ENCODE assay signal across 9 mouse cellular contexts in the genomic region with DNA sequence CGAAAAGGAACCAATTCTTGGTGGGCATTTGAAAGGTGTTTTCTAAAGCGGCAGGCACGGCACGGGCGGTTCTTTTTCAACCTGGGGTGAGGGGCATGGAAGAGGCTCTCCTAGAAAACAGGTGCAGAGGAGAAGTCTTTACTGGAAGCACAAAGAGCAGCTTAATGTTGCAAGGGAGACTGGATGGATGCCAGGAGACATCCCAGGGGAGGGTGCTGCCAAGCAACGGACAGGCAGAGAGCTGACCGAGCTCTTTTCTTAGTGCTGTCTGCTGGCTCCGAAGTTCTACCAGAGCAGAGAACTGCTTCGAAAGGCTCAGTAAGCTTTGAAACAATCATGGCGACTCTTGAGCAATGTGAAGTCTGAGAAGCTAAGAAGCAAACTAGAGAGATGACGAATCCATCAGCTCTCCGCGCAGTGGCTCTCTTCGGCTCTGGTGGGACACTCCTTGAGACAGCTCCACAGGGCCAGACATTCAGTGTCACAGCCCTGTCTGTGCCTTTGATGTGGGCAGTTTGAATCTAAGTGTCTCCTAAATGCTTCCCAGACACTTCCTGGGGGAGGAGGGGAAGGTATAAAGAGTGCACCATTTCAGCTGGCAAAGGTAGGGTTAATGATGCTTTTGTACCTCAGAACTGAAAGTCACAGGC. TPM values are rescaled to one million over a fixed set of nuclear protein-coding genes. Genes with fewer than 3 reads are reported as not detected.
A peak's percentile ranks its signal among the peaks of the same experiment; 100 is the strongest.
DNase-seq lines count a peak whose midpoint lies in the region; ATAC-seq and TF ChIP-seq lines count a peak whose summit lies in the region.
"Had no signal": no experiment of that assay in that cellular context is flagged by ENCODE, and none has a peak within 500 bp of the region (broad histone marks: within the 10 kb centered on the region; RNA-seq: fewer than 3 reads in every experiment).

No protein-coding gene starts in this region.

- no peaks in the 10 kb centered on the region for H3K9me3 ChIP-seq in embryonic facial prominence, embryonic 12.5 days
- no peaks in the 10 kb centered on the region for H3K9me3 ChIP-seq in heart, embryonic 13.5 days
- H3K9me3 ChIP-seq in kidney, postnatal 0 days (replicated peaks; ENCODE audit: low read length): no peaks in the 10 kb centered on the region
- no peaks in the 10 kb centered on the region for H3K9me3 ChIP-seq in midbrain, embryonic 13.5 days

- H3K4me1 ChIP-seq in embryonic facial prominence, embryonic 12.5 days: peaks cover 27% of the 10 kb centered on the region
- H3K4me1 ChIP-seq in heart, embryonic 13.5 days: peaks cover 32% of the 10 kb centered on the region
- peaks cover 15% of the 10 kb centered on the region for H3K4me1 ChIP-seq in kidney, postnatal 0 days (replicated peaks; ENCODE audit: insufficient read depth, low read length)
- H3K4me1 ChIP-seq in midbrain, embryonic 13.5 days (replicated peaks): peaks cover 70% of the 10 kb centered on the region

- no peak for TF ChIP-seq CTCF in kidney, postnatal 0 days (IDR thresholded peaks at IDR 0.05; ENCODE audit: low read depth)

- H3K9ac ChIP-seq in embryonic facial prominence, embryonic 12.5 days: no peak overlapping the region
- H3K9ac ChIP-seq in heart, embryonic 13.5 days: peak overlapping the region; percentile 70
- 0 out of 2 replicates have a peak overlapping the region, but pooled peaks have one; percentile 8 for H3K9ac ChIP-seq in kidney, postnatal 0 days (ENCODE audit: low read depth, low read length)
- peak overlapping the region; percentile 56 for H3K9ac ChIP-seq in midbrain, embryonic 13.5 days (replicated peaks)

- no peak overlapping the region for H3K4me3 ChIP-seq in embryonic facial prominence, embryonic 12.5 days
- H3K4me3 ChIP-seq in heart, embryonic 13.5 days: peak overlapping the region; percentile 2; the same call in 1 of the 2 replicates
- H3K4me3 ChIP-seq in kidney, postnatal 0 days (replicated peaks; ENCODE audit: low read depth, low read length): no peak overlapping the region
- H3K4me3 ChIP-seq in midbrain, embryonic 13.5 days (replicated peaks): peak overlapping the region; percentile 27

- ATAC-seq in embryonic facial prominence, embryonic 12.5 days (ENCODE audit: insufficient number of reproducible peaks, insufficient read depth, low FRiP score, low TSS enrichment): peak; percentile 35; the same call in 1 of the 2 replicates
- ATAC-seq in heart, embryonic 13.5 days (ENCODE audit: extremely low read depth, insufficient number of reproducible peaks, low FRiP score, low TSS enrichment): no peak
- ATAC-seq in kidney, postnatal 0 days (replicated peaks; ENCODE audit: low FRiP score, low read depth): peak; percentile 56; the same call in 1 of the 2 replicates
- ATAC-seq in midbrain, embryonic 13.5 days: peak; percentile 79

- 54% methylated on average over 14 of the region's 14 CpGs for WGBS in embryonic facial prominence, embryonic 12.5 days
- WGBS in heart, embryonic 13.5 days: 53% methylated on average over 14 of the region's 14 CpGs
- 52% methylated on average over 14 of the region's 14 CpGs for WGBS in kidney, postnatal 0 days
- 26% methylated on average over 14 of the region's 14 CpGs for WGBS in midbrain, embryonic 13.5 days

- H3K27me3 ChIP-seq in embryonic facial prominence, embryonic 12.5 days: no peaks in the 10 kb centered on the region
- no peaks in the 10 kb centered on the region for H3K27me3 ChIP-seq in heart, embryonic 13.5 days (replicated peaks)
- H3K27me3 ChIP-seq in kidney, postnatal 0 days (ENCODE audit: insufficient read depth, low read length): no peaks in the 10 kb centered on the region
- H3K27me3 ChIP-seq in midbrain, embryonic 13.5 days: no peaks in the 10 kb centered on the region

- H3K27ac ChIP-seq in embryonic facial prominence, embryonic 12.5 days: peak overlapping the region; percentile 80
- H3K27ac ChIP-seq in heart, embryonic 13.5 days (replicated peaks): peak overlapping the region; percentile 77
- peak overlapping the region; percentile 63 for H3K27ac ChIP-seq in kidney, postnatal 0 days
- peak overlapping the region; percentile 96 for H3K27ac ChIP-seq in midbrain, embryonic 13.5 days

- DNase-seq in right cerebral cortex, adult 18-20 months: peak; percentile 61
- DNase-seq in right cerebral cortex, postnatal 4 days: no peak
- DNase-seq in kidney, postnatal 0 days (ENCODE audit: low spot score): peak; percentile 70
- peak; percentile 73 to 77 for DNase-seq in urinary bladder, postnatal 4 days (ENCODE audit: low spot score in 2 of 2)
- no peak for DNase-seq in c-Kit-positive CD71-positive TER-119-positive erythroid progenitor cells, embryonic 14.5 days (ENCODE audit: low spot score)

- no peaks in the 10 kb centered on the region for H3K36me3 ChIP-seq in embryonic facial prominence, embryonic 12.5 days
- H3K36me3 ChIP-seq in heart, embryonic 13.5 days: no peaks in the 10 kb centered on the region
- no peaks in the 10 kb centered on the region for H3K36me3 ChIP-seq in kidney, postnatal 0 days (ENCODE audit: insufficient read depth, low read length)
- no peaks in the 10 kb centered on the region for H3K36me3 ChIP-seq in midbrain, embryonic 13.5 days

- H3K4me2 ChIP-seq in embryonic facial prominence, embryonic 12.5 days (replicated peaks): peak overlapping the region; percentile 16; the same call in 1 of the 2 replicates
- H3K4me2 ChIP-seq in heart, embryonic 13.5 days: peak overlapping the region; percentile 48
- peak overlapping the region; percentile 15; the same call in 1 of the 2 replicates for H3K4me2 ChIP-seq in kidney, postnatal 0 days (ENCODE audit: low read length)
- H3K4me2 ChIP-seq in midbrain, embryonic 13.5 days (replicated peaks): peak overlapping the region; percentile 56

RNA-seq across cellular contexts. Expression of gene Tuba1a, which starts 24.4 kb away (rescaled TPM):
- polyA plus RNA-seq in embryonic facial prominence, embryonic 12.5 days (2016; fragmentation: Nextera tagmentation; extraction: Ambion mirVana): 2,353 and 2,615 TPM in 2 replicates
- polyA plus RNA-seq in heart, embryonic 13.5 days (2015; fragmentation: Nextera tagmentation; extraction: Ambion mirVana): 1,012 and 1,030 TPM in 2 replicates
- polyA plus RNA-seq in kidney, postnatal 0 days (2015; fragmentation: Nextera tagmentation; extraction: Ambion mirVana): 460 and 537 TPM in 2 replicates
- 15,883 and 15,999 TPM in 2 replicates for polyA plus RNA-seq in midbrain, embryonic 13.5 days (2015; fragmentation: Nextera tagmentation; extraction: Ambion mirVana)

RNA-seq across cellular contexts. Expression of gene Gm49450, which starts 24.5 kb away (rescaled TPM):
- not detected in 2 replicates for polyA plus RNA-seq in embryonic facial prominence, embryonic 12.5 days (2016; fragmentation: Nextera tagmentation; extraction: Ambion mirVana)
- polyA plus RNA-seq in heart, embryonic 13.5 days (2015; fragmentation: Nextera tagmentation; extraction: Ambion mirVana): not detected in 2 replicates
- not detected in 2 replicates for polyA plus RNA-seq in kidney, postnatal 0 days (2015; fragmentation: Nextera tagmentation; extraction: Ambion mirVana)
- not detected in 2 replicates for polyA plus RNA-seq in midbrain, embryonic 13.5 days (2015; fragmentation: Nextera tagmentation; extraction: Ambion mirVana)
- polyA plus RNA-seq: liver, embryonic 16.5 days had no signal

RNA-seq across cellular contexts. Expression of gene Tuba1b, which starts 43.5 kb away (rescaled TPM):
- polyA plus RNA-seq in embryonic facial prominence, embryonic 12.5 days (2016; fragmentation: Nextera tagmentation; extraction: Ambion mirVana): 1,598 and 1,609 TPM in 2 replicates
- polyA plus RNA-seq in heart, embryonic 13.5 days (2015; fragmentation: Nextera tagmentation; extraction: Ambion mirVana): 1,584 and 1,655 TPM in 2 replicates
- 903 and 1,010 TPM in 2 replicates for polyA plus RNA-seq in kidney, postnatal 0 days (2015; fragmentation: Nextera tagmentation; extraction: Ambion mirVana)
- polyA plus RNA-seq in midbrain, embryonic 13.5 days (2015; fragmentation: Nextera tagmentation; extraction: Ambion mirVana): 1,161 and 1,231 TPM in 2 replicates

RNA-seq across cellular contexts. Expression of gene Tuba1c, which starts 51.8 kb away (rescaled TPM):
- polyA plus RNA-seq in embryonic facial prominence, embryonic 12.5 days (2016; fragmentation: Nextera tagmentation; extraction: Ambion mirVana): 98.8 and 103 TPM in 2 replicates
- polyA plus RNA-seq in heart, embryonic 13.5 days (2015; fragmentation: Nextera tagmentation; extraction: Ambion mirVana): 150 and 158 TPM in 2 replicates
- polyA plus RNA-seq in kidney, postnatal 0 days (2015; fragmentation: Nextera tagmentation; extraction: Ambion mirVana): 170 and 178 TPM in 2 replicates
- polyA plus RNA-seq in midbrain, embryonic 13.5 days (2015; fragmentation: Nextera tagmentation; extraction: Ambion mirVana): 37.3 and 41.4 TPM in 2 replicates

RNA-seq across cellular contexts. Expression of gene Lmbr1l, which starts 59.9 kb away (rescaled TPM):
- polyA plus RNA-seq in embryonic facial prominence, embryonic 12.5 days (2016; fragmentation: Nextera tagmentation; extraction: Ambion mirVana): 21.5 and 26.4 TPM in 2 replicates
- 13.5 and 15.0 TPM in 2 replicates for polyA plus RNA-seq in heart, embryonic 13.5 days (2015; fragmentation: Nextera tagmentation; extraction: Ambion mirVana)
- polyA plus RNA-seq in kidney, postnatal 0 days (2015; fragmentation: Nextera tagmentation; extraction: Ambion mirVana): 11.6 and 13.0 TPM in 2 replicates
- polyA plus RNA-seq in midbrain, embryonic 13.5 days (2015; fragmentation: Nextera tagmentation; extraction: Ambion mirVana): 40.7 and 50.1 TPM in 2 replicates

Comparison
In these comparisons a context has a peak if more than half of its experiments do, and no peak if none do; other contexts are left out.
1. DNase-seq: peak in right cerebral cortex, adult 18-20 months (single experiment), kidney, postnatal 0 days (single experiment) and urinary bladder, postnatal 4 days (2 of 2); none in right cerebral cortex, postnatal 4 days (single experiment) and c-Kit-positive CD71-positive TER-119-positive erythroid progenitor cells, embryonic 14.5 days (single experiment).
2. H3K4me3 ChIP-seq: peak in heart, embryonic 13.5 days (single experiment) and midbrain, embryonic 13.5 days (single experiment); none in embryonic facial prominence, embryonic 12.5 days (single experiment) and kidney, postnatal 0 days (single experiment).
3. Peak in every context shown above with its lines, with median percentiles within 50 percentile points of each other: H3K27ac ChIP-seq and H3K4me2 ChIP-seq.